Mouse (Mus musculus) intestine, embryonic 16.5 days (tissue): Measurements from ENCODE around the gene Syne4. TPM values are rescaled to one million over a fixed set of nuclear protein-coding genes. Genes with fewer than 3 reads are reported as not detected.

Experiments
- ATAC-seq: fragments of 200-750 bp; cut with Nextera tagmentation; 2 replicates; pipeline ENCODE4 v1.8.0; 2017; ENCODE audit warnings: moderate TSS enrichment, moderate library complexity
- H3K27ac ChIP-seq: fragments of 300-500 bp; sonication (generic); 2 replicates; pipeline ENCODE4 v1.5.1; 2014; ENCODE audit warnings: mild to moderate bottlenecking, low read length
- H3K27me3 ChIP-seq: fragments of 300-500 bp; sonication (generic); replicated peaks from 2 replicates; pipeline ENCODE4 v1.6.1; 2014; ENCODE audit warnings: low read length, control low read depth, mixed read lengths; ENCODE audit not compliant: control insufficient read depth, insufficient read depth
- H3K36me3 ChIP-seq: fragments of 300-500 bp; sonication (generic); 2 replicates; pipeline ENCODE4 v1.6.1; 2014; ENCODE audit warnings: low read length, control low read depth; ENCODE audit not compliant: control insufficient read depth, insufficient read depth
- H3K4me1 ChIP-seq: fragments of 300-500 bp; sonication (generic); 2 replicates; pipeline ENCODE4 v1.6.1; 2014; ENCODE audit warnings: low read length, control low read depth, mixed read lengths; ENCODE audit not compliant: control insufficient read depth, insufficient read depth
- H3K4me2 ChIP-seq: fragments of 300-500 bp; sonication (generic); 2 replicates; pipeline ENCODE4 v1.6.1; 2014; ENCODE audit warnings: low read depth, low read length, control low read depth
- H3K4me3 ChIP-seq: fragments of 300-500 bp; sonication (generic); 2 replicates; pipeline ENCODE4 v1.5.1; 2014; ENCODE audit warnings: mild to moderate bottlenecking, low read length
- H3K9ac ChIP-seq: fragments of 300-500 bp; sonication (generic); 2 replicates; pipeline ENCODE4 v1.6.1; 2014; ENCODE audit warnings: low read depth, low read length
- H3K9me3 ChIP-seq: fragments of 300-500 bp; sonication (generic); 2 replicates; pipeline ENCODE4 v1.6.1; 2016; ENCODE audit warnings: low read length, control low read depth; ENCODE audit not compliant: control insufficient read depth
- whole genome bisulfite sequencing: fragments of 180-500 bp; shearing (Covaris S2); extraction: QIAGEN DNeasy Blood & Tissue Kit; methylation state at CpG from one replicate; pipeline ENCODE4 v1.1.7; 2014; 5-methylcytosine and 5-hydroxymethylcytosine counted together
- polyA plus RNA-seq: library from polyadenylated mRNA; unstranded; fragments of >200 nt; fragmentation: Nextera tagmentation; extraction: Ambion mirVana; gene quantifications from 2 replicates; pipeline ENCODE4 v1.2.1, GENCODE M21; 2015

Syne4 gene
- polyA plus RNA-seq, 1 experiment from 2014 or later = 59.7 TPM

GRCm38 (mm10) chr7:30308076-30309005 lies 6.3 kb upstream of the Syne4 start, which contains the start of gene Alkbh6:
Alkbh6 (plus strand) TSS chr7:30308717.
- Histone ChIP-seq H3K36me3 (no peaks in the 10 kb centered on the region), H3K9me3 (no peaks in the 10 kb centered on the region), H3K4me2 (peak within 1 kb of the TSS; percentile 84), H3K9ac (peak within 1 kb of the TSS; percentile 69), H3K4me3 (peak within 1 kb of the TSS; percentile 67), H3K27ac (peak within 1 kb of the TSS; percentile 79), H3K4me1 (peaks cover 14% of the 10 kb centered on the region), H3K27me3 (no peaks in the 10 kb centered on the region)
- peak; percentile 100 for ATAC-seq
- WGBS = 4% methylated on average over 27 of the region's 27 CpGs

GRCm38 (mm10) chr7:30309395-30310129 lies 5.0 kb upstream of the Syne4 start:
- WGBS = 58% methylated on average over 15 of the region's 15 CpGs
- Histone ChIP-seq H3K9ac (peak overlapping the region; percentile 69), H3K36me3 (no peaks in the 10 kb centered on the region), H3K9me3 (no peaks in the 10 kb centered on the region), H3K4me1 (peaks cover 20% of the 10 kb centered on the region), H3K27ac (0 out of 2 replicates have a peak overlapping the region, but pooled peaks have one; percentile 6), H3K27me3 (no peaks in the 10 kb centered on the region), H3K4me3 (peak overlapping the region; percentile 67), H3K4me2 (peak overlapping the region; percentile 80)
- no peak for ATAC-seq

DNA sequence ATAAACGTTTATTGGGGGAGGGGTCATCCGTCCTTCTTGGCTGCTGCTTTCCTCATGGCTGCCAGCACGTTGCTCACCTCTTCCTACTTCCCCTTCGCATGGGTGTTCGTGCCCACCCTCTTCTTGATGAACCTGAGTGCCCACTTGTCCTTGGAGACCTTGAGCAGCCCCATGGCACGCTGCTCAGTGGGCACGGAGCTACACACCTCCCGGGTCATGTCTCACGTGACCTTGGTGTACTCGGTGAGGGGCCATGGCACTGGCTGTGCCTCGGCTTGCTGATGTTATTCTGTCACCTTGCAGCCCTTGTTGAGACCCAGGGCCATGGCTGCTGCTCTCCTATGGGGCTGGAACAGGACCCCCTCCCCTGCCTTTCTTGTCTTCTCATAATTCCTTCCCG lies 4.5 kb upstream of the Syne4 start:
- no peak overlapping the region for H3K4me3 ChIP-seq
- H3K9ac ChIP-seq = no peak overlapping the region
- WGBS = 81% methylated on average over 12 of the region's 12 CpGs
- H3K27me3 ChIP-seq = no peaks in the 10 kb centered on the region
- no peaks in the 10 kb centered on the region for H3K36me3 ChIP-seq
- peaks cover 20% of the 10 kb centered on the region for H3K4me1 ChIP-seq
- no peak for ATAC-seq
- H3K9me3 ChIP-seq = no peaks in the 10 kb centered on the region
- H3K27ac ChIP-seq = no peak overlapping the region
- no peak overlapping the region for H3K4me2 ChIP-seq

GRCm38 (mm10) chr7:30313666-30314320 lies 814 bp upstream of the Syne4 start:
- H3K27ac ChIP-seq = no peak overlapping the region
- H3K4me3 ChIP-seq = no peak overlapping the region
- no peaks in the 10 kb centered on the region for H3K27me3 ChIP-seq
- peaks cover 17% of the 10 kb centered on the region for H3K4me1 ChIP-seq
- no peaks in the 10 kb centered on the region for H3K36me3 ChIP-seq
- no peak overlapping the region for H3K9ac ChIP-seq
- no peak for ATAC-seq
- 47% methylated on average over 27 of the region's 27 CpGs for WGBS
- no peaks in the 10 kb centered on the region for H3K9me3 ChIP-seq
- H3K4me2 ChIP-seq = no peak overlapping the region

GRCm38 (mm10) chr7:30315559-30316529 lies 1.2 kb downstream of the Syne4 start:
- Histone ChIP-seq H3K4me1 (peaks cover 8% of the 10 kb centered on the region; the same call in 1 of the 2 replicates), H3K27ac (no peak overlapping the region), H3K4me3 (peak overlapping the region; percentile 53), H3K9ac (peak overlapping the region; percentile 60), H3K27me3 (no peaks in the 10 kb centered on the region), H3K36me3 (no peaks in the 10 kb centered on the region), H3K9me3 (no peaks in the 10 kb centered on the region), H3K4me2 (peak overlapping the region; percentile 57)
- ATAC-seq = no peak
- 65% methylated on average over 13 of the region's 13 CpGs for WGBS

DNA sequence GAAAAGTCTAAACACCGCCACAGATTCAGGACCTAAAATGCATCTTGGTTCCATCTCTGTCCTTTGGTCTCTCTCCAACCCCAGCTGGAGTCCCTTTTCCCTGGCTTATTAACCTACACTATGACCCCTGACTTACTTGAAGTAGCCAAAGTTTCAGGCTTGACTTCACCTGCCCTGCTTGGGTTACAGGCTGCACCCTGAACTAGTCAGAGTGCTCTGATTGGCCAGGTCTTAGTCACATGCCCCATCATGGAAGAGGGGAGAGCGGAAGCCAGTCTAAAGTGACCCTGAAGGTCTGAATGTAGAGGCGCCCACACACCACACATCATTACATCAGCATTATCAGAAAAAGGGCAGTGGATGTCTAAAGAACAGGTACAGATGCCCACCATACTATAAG lies 3.5 kb downstream of the Syne4 start:
- Histone ChIP-seq H3K27me3 (no peaks in the 10 kb centered on the region), H3K4me2 (no peak overlapping the region), H3K9me3 (no peaks in the 10 kb centered on the region), H3K36me3 (no peaks in the 10 kb centered on the region), H3K9ac (no peak overlapping the region), H3K4me1 (peaks cover 12% of the 10 kb centered on the region), H3K27ac (no peak overlapping the region), H3K4me3 (no peak overlapping the region)
- ATAC-seq = no peak
- 95% methylated on average over 3 of the region's 3 CpGs for WGBS

DNA sequence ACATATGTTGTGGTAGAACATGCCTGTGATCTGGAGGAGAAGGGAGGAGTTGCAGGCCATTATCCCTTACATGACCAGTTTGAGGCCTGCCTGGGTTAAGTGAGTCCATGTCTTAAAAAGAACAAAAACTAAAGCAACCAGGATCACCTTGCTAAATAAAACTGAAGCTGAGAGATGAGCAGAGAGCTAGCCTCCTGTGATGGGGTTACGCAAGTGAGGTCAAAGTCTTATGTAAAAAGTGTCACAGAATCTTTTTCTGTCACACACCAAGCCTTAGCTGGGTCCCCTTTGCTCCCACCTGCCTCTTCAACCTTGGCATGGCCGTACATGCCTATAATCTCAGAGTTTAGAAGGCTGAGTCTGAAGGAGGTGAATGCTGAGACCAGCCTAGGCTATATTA lies 6.3 kb downstream of the Syne4 start:
- 0 out of 2 replicates have a peak, but pooled peaks cover 3% of the 10 kb centered on the region for H3K9me3 ChIP-seq
- peaks cover 4% of the 10 kb centered on the region for H3K4me1 ChIP-seq
- peak overlapping the region; percentile 68 for H3K4me2 ChIP-seq
- H3K27me3 ChIP-seq = no peaks in the 10 kb centered on the region
- ATAC-seq = no peak
- no peak overlapping the region for H3K27ac ChIP-seq
- WGBS = 69% methylated on average over 2 of the region's 2 CpGs
- H3K36me3 ChIP-seq = no peaks in the 10 kb centered on the region
- peak overlapping the region; percentile 32; the same call in 1 of the 2 replicates for H3K9ac ChIP-seq
- H3K4me3 ChIP-seq = peak overlapping the region; percentile 68; the same call in 1 of the 2 replicates

DNA sequence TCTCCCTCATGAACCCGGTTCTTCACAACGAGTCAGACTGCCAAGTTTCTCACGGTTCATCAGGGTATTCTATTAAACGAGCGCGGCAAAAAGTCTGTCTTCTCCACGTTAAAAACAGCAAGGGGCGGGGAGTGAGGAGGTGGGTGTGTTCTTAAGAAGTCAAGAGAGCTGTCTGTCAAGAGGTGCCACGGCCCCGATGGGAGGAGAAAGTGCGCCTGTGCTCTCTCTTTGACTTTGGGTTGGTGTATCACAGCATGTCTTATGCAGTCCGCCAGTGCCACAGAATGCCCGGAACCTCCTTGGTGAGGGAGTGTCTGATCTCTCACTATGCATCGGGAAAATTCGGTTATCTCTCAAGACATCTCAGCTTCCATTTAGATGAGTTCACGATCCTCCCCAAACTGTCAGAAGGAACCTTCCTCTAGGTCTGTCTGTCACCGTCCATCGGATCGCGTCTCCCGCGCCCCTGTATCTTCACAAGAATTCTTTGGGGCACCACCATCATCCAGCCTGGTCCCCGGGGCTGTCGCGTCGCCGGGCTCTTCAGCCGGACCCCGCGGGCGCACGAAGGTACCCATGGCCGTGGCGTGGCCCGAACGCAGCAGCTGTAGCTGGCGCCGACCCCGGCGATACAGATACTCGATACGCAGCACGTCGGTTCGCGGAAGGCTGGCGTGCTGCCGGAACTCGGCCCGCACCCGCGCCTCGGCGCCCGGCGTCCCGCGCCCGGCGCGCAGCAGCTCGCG lies 7.1 kb downstream of the Syne4 start, which contains the start of gene E130208F15Rik:
E130208F15Rik (plus strand) TSS at position 202 of the 746 bp plus-strand sequence.
- Histone ChIP-seq H3K27me3 (no peaks in the 10 kb centered on the region), H3K27ac (peak within 1 kb of the TSS; percentile 89), H3K9ac (peak within 1 kb of the TSS; percentile 79), H3K36me3 (no peaks in the 10 kb centered on the region), H3K4me1 (peaks cover 4% of the 10 kb centered on the region), H3K9me3 (0 out of 2 replicates have a peak, but pooled peaks cover 3% of the 10 kb centered on the region), H3K4me3 (peak within 1 kb of the TSS; percentile 68), H3K4me2 (peak within 1 kb of the TSS; percentile 68)
- WGBS = under 1% methylated on average over 63 of the region's 63 CpGs
- peak; percentile 67 for ATAC-seq
